Mouse (Mus musculus): ENCODE data around the gene Chpf2. TPM values are rescaled to one million over a fixed set of nuclear protein-coding genes. Genes with fewer than 3 reads are reported as not detected.

Chpf2 gene
- polyA plus RNA-seq, 1 experiment from 2014 or later: 9.6 TPM

DNA sequence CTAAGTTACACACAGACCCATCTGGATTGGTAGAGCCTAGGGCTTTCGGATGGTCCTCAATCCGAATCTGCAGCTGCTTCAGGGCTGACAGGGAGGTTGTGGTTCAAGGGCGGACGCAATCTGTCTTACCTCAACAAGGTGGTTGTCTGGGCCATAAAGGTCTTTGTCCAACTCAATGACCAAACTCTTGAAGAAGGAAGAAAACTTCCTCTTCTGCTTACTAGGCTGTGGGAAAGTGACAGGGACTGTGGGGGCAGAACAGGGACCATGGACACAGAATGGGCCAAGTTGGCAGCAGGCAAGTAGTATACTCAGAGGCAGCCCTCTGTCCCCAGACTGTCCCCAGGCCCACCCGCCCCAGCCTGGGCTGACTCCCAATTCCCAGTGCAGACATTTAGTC lies 8.7 kb downstream of the Chpf2 start:
- DNase-seq (ENCODE audit: low spot score, missing footprints) (no peak), ATAC-seq (ENCODE audit: low FRiP score) (no peak)
- WGBS: 96% methylated on average over 5 of the region's 5 CpGs
- Histone ChIP-seq H3K9me3 (ENCODE audit: control insufficient read depth, low read length) (no peaks in the 10 kb centered on the region), H3K27me3 (ENCODE audit: control insufficient read depth, insufficient read depth, low read length) (no peaks in the 10 kb centered on the region; the same call in 1 of the 2 replicates), H3K36me3 (ENCODE audit: control insufficient read depth, insufficient read depth, low read length) (peaks cover 20% of the 10 kb centered on the region), H3K4me2 (no peak overlapping the region), H3K27ac (ENCODE audit: low read depth, low read length) (peak overlapping the region; percentile 94), H3K4me3 (ENCODE audit: low read depth, low read length) (no peak overlapping the region), H3K4me1 (ENCODE audit: control insufficient read depth, insufficient read depth, low read length) (peaks cover 47% of the 10 kb centered on the region), H3K9ac (ENCODE audit: low read length) (peak overlapping the region; percentile 59)

- H3K36me3 ChIP-seq (ENCODE audit: control insufficient read depth, insufficient read depth, low read length): peaks cover 20% of the 10 kb centered on the region
- peak overlapping the region; percentile 59 for H3K9ac ChIP-seq (ENCODE audit: low read length)
- ATAC-seq (ENCODE audit: low FRiP score): no peak; the same call in none of the 2 replicates
- WGBS: 48% methylated on average over 14 of the region's 14 CpGs
- DNase-seq (ENCODE audit: low spot score, missing footprints): peak; percentile 86
- H3K4me2 ChIP-seq: peak overlapping the region; percentile 40
- H3K27ac ChIP-seq (ENCODE audit: low read depth, low read length): peak overlapping the region; percentile 94
- H3K4me1 ChIP-seq (ENCODE audit: control insufficient read depth, insufficient read depth, low read length): peaks cover 53% of the 10 kb centered on the region
- no peaks in the 10 kb centered on the region; the same call in 1 of the 2 replicates for H3K27me3 ChIP-seq (ENCODE audit: control insufficient read depth, insufficient read depth, low read length)
- no peaks in the 10 kb centered on the region for H3K9me3 ChIP-seq (ENCODE audit: control insufficient read depth, low read length)
- H3K4me3 ChIP-seq (ENCODE audit: low read depth, low read length): no peak overlapping the region
Measured at GRCm38 (mm10) chr5:24595786-24596380, 9.3 kb downstream of the Chpf2 start.

- ATAC-seq (ENCODE audit: low FRiP score) (peak; percentile 64), DNase-seq (ENCODE audit: low spot score, missing footprints) (peak; percentile 95)
- H3K4me3 ChIP-seq (ENCODE audit: low read depth, low read length): 0 out of 2 replicates have a peak overlapping the region, but pooled peaks have one; percentile 0
- WGBS: 9% methylated on average over 11 of the region's 11 CpGs
- peak overlapping the region; percentile 94 for H3K27ac ChIP-seq (ENCODE audit: low read depth, low read length)
- peak overlapping the region; percentile 59 for H3K9ac ChIP-seq (ENCODE audit: low read length)
- H3K36me3 ChIP-seq (ENCODE audit: control insufficient read depth, insufficient read depth, low read length): peaks cover 16% of the 10 kb centered on the region
- no peaks in the 10 kb centered on the region; the same call in 1 of the 2 replicates for H3K27me3 ChIP-seq (ENCODE audit: control insufficient read depth, insufficient read depth, low read length)
- H3K9me3 ChIP-seq (ENCODE audit: control insufficient read depth, low read length): no peaks in the 10 kb centered on the region
- H3K4me2 ChIP-seq: peak overlapping the region; percentile 40
- peaks cover 53% of the 10 kb centered on the region for H3K4me1 ChIP-seq (ENCODE audit: control insufficient read depth, insufficient read depth, low read length)
Measured at GRCm38 (mm10) chr5:24596519-24597171, 10.1 kb downstream of the Chpf2 start.

DNA sequence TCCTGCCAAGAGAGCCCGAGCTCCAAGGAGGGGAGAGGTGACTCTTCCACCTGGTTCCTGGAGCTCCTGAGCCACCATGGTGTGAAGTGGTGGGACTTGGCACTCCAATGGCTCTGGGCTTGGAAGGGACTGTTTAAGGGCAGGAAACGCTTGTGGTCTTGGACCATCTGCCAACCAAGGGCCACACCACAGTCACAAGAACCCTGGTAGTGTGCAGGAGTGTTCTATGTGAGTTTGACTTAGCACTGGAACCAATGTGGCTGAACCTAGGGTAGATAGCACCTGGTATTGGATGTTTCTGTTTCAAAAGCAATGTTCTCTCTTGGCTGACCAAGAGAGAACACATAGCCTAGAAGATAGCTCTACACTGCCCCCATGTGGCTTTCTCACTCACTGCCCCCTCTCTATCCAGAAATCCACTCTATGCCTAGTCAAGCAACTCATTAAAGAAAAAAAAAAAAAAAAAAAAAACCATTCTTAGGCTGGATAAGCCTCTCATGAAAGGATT lies 10.7 kb downstream of the Chpf2 start:
- peak overlapping the region; percentile 31 for H3K9ac ChIP-seq (ENCODE audit: low read length)
- H3K27ac ChIP-seq (ENCODE audit: low read depth, low read length): peak overlapping the region; percentile 94
- peaks cover 51% of the 10 kb centered on the region for H3K4me1 ChIP-seq (ENCODE audit: control insufficient read depth, insufficient read depth, low read length)
- DNase-seq (ENCODE audit: low spot score, missing footprints) (peak; percentile 97), ATAC-seq (ENCODE audit: low FRiP score) (peak; percentile 23; the same call in 1 of the 2 replicates)
- H3K4me2 ChIP-seq: peak overlapping the region; percentile 40
- 0 out of 2 replicates have a peak overlapping the region, but pooled peaks have one; percentile 0 for H3K4me3 ChIP-seq (ENCODE audit: low read depth, low read length)
- 63% methylated on average over 2 of the region's 2 CpGs for WGBS
- H3K27me3 ChIP-seq (ENCODE audit: control insufficient read depth, insufficient read depth, low read length): no peaks in the 10 kb centered on the region; the same call in 1 of the 2 replicates
- H3K9me3 ChIP-seq (ENCODE audit: control insufficient read depth, low read length): no peaks in the 10 kb centered on the region
- peaks cover 12% of the 10 kb centered on the region; the same call in 1 of the 2 replicates for H3K36me3 ChIP-seq (ENCODE audit: control insufficient read depth, insufficient read depth, low read length)

GRCm38 (mm10) chr5:24597901-24598569 lies 11.5 kb downstream of the Chpf2 start:
- peak overlapping the region; percentile 57 for H3K9ac ChIP-seq (ENCODE audit: low read length)
- H3K4me2 ChIP-seq: peak overlapping the region; percentile 87
- no peaks in the 10 kb centered on the region; the same call in 1 of the 2 replicates for H3K27me3 ChIP-seq (ENCODE audit: control insufficient read depth, insufficient read depth, low read length)
- peaks cover 58% of the 10 kb centered on the region for H3K4me1 ChIP-seq (ENCODE audit: control insufficient read depth, insufficient read depth, low read length)
- WGBS: 29% methylated on average over 15 of the region's 15 CpGs
- peak overlapping the region; percentile 44 for H3K4me3 ChIP-seq (ENCODE audit: low read depth, low read length)
- peaks cover 6% of the 10 kb centered on the region; the same call in 1 of the 2 replicates for H3K36me3 ChIP-seq (ENCODE audit: control insufficient read depth, insufficient read depth, low read length)
- no peaks in the 10 kb centered on the region for H3K9me3 ChIP-seq (ENCODE audit: control insufficient read depth, low read length)
- no peak overlapping the region for H3K27ac ChIP-seq (ENCODE audit: low read depth, low read length)
- peak; percentile 87 for DNase-seq (ENCODE audit: low spot score, missing footprints)
- no peak for ATAC-seq (ENCODE audit: low FRiP score)

GRCm38 (mm10) chr5:24598570-24599006 lies 12.0 kb downstream of the Chpf2 start:
- 0% methylated on average over 40 of the region's 41 CpGs for whole genome bisulfite sequencing
- Histone ChIP-seq H3K9ac (ENCODE audit: low read length) (peak overlapping the region; percentile 57), H3K27me3 (ENCODE audit: control insufficient read depth, insufficient read depth, low read length) (no peaks in the 10 kb centered on the region; the same call in 1 of the 2 replicates)

GRCm38 (mm10) chr5:24599137-24599536 lies 12.6 kb downstream of the Chpf2 start:
- peak; percentile 82 for DNase-seq (ENCODE audit: low spot score, missing footprints)
- peaks cover 69% of the 10 kb centered on the region for H3K4me1 ChIP-seq (ENCODE audit: control insufficient read depth, insufficient read depth, low read length)
- peak overlapping the region; percentile 44 for H3K4me3 ChIP-seq (ENCODE audit: low read depth, low read length)
- no peaks in the 10 kb centered on the region; the same call in 1 of the 2 replicates for H3K36me3 ChIP-seq (ENCODE audit: control insufficient read depth, insufficient read depth, low read length)
- ATAC-seq (ENCODE audit: low FRiP score): no peak
- H3K4me2 ChIP-seq: peak overlapping the region; percentile 87
- peak overlapping the region; percentile 57; the same call in 1 of the 2 replicates for H3K9ac ChIP-seq (ENCODE audit: low read length)
- no peaks in the 10 kb centered on the region for H3K9me3 ChIP-seq (ENCODE audit: control insufficient read depth, low read length)
- H3K27me3 ChIP-seq (ENCODE audit: control insufficient read depth, insufficient read depth, low read length): no peaks in the 10 kb centered on the region; the same call in 1 of the 2 replicates
- 17% methylated on average over 8 of the region's 8 CpGs for WGBS
- H3K27ac ChIP-seq (ENCODE audit: low read depth, low read length): no peak overlapping the region

More at GRCm38 (mm10) chr5:24598570-24599006, 12.0 kb downstream of the Chpf2 start:
- Histone ChIP-seq H3K27ac (ENCODE audit: low read depth, low read length) (no peak overlapping the region), H3K4me3 (ENCODE audit: low read depth, low read length) (peak overlapping the region; percentile 44), H3K4me2 (peak overlapping the region; percentile 87), H3K9me3 (ENCODE audit: control insufficient read depth, low read length) (no peaks in the 10 kb centered on the region), H3K4me1 (ENCODE audit: control insufficient read depth, insufficient read depth, low read length) (peaks cover 64% of the 10 kb centered on the region), H3K36me3 (ENCODE audit: control insufficient read depth, insufficient read depth, low read length) (peaks cover 4% of the 10 kb centered on the region; the same call in 1 of the 2 replicates)
- peak; percentile 12; the same call in 1 of the 2 replicates for ATAC-seq (ENCODE audit: low FRiP score)
- peak; percentile 97 for DNase-seq (ENCODE audit: low spot score, missing footprints)

DNA sequence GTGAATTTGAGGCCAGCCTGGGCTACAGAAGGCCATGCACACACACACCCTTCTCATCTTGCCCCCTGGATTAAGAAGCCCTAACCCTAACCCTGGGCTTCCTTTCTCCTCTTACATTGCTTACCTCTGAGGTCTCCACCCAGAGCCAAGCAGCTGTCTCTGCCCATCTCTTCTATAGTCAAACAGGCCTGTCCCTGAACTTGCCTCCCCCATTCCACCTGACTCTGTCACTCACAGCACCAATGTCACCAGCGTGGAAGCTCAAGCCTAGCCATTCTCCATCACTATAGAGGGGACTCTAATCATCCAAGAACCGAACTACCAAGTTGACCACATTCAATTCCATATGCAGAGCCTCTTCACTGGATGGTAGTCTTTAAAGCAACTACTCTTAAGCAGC lies 13.7 kb downstream of the Chpf2 start:
- 68% methylated on average over 2 of the region's 2 CpGs for WGBS
- Histone ChIP-seq H3K4me3 (ENCODE audit: low read depth, low read length) (0 out of 2 replicates have a peak overlapping the region, but pooled peaks have one; percentile 68), H3K27ac (ENCODE audit: low read depth, low read length) (no peak overlapping the region), H3K36me3 (ENCODE audit: control insufficient read depth, insufficient read depth, low read length) (no peaks in the 10 kb centered on the region), H3K9me3 (ENCODE audit: control insufficient read depth, low read length) (no peaks in the 10 kb centered on the region), H3K4me1 (ENCODE audit: control insufficient read depth, insufficient read depth, low read length) (peaks cover 74% of the 10 kb centered on the region), H3K9ac (ENCODE audit: low read length) (peak overlapping the region; percentile 86; the same call in 1 of the 2 replicates), H3K27me3 (ENCODE audit: control insufficient read depth, insufficient read depth, low read length) (no peaks in the 10 kb centered on the region; the same call in 1 of the 2 replicates), H3K4me2 (peak overlapping the region; percentile 71; the same call in 1 of the 2 replicates)
- ATAC-seq (ENCODE audit: low FRiP score): no peak
- peak; percentile 80 for DNase-seq (ENCODE audit: low spot score, missing footprints)
